Mouse (Mus musculus) bone marrow macrophage, adult 2 months (primary cell): ENCODE measurements around the gene Mrpl23.

ENCODE experiments used
- CTCF ChIP-seq: IDR thresholded peaks from 2 replicates; pipeline ENCODE4 v1.5.1; 2012; ENCODE audit warnings: low read depth, mild to moderate bottlenecking, low read length, moderate library complexity
- POLR2A ChIP-seq: IDR thresholded peaks from 2 replicates; pipeline ENCODE4 v1.6.1; 2012; ENCODE audit warnings: mild to moderate bottlenecking, low read depth, low read length, borderline replicate concordance

DNA sequence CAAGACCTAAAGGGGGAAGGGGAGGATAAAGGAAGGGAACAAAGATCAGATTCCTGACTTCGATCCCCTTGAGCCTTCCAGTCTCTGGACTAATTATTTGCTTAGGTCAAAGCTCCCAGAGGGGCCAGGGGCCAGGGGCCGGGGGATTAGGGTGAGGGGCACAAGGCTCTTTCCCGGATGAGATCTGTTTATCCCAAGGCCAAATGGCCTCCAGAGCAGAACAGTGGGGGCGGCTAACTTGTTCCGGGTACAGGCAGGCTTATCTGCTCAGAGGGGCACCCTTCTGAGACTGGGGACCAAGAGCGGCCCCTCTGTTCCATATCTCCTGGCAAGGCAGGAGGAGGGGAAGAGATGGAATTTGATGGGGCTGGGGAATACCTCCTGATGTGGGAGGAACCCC is 25.2 kb downstream of the Mrpl23 start:
- no peak for TF ChIP-seq CTCF
- no peak for TF ChIP-seq POLR2A
